Mouse (Mus musculus): ENCODE data around the gene Fubp3.

DNA sequence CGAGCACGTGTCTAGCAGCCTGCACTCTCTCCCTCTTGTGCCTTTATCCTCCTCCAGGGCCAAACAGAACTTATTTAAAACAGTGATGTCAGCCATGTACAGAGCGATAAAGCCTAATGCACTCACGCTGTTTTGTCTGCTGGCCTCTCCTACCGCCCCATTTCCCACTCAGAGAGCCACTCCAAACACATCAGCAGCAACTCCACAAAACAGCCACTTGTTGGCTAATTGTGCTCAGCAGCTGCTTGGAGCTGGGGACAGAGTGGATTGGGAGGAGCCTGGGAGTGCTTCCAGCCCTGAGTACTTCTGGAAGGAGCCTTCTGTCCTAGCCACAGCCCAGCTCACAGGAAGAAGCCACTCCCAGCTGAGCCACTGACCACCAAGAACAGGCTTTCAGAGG lies 35.4 kb upstream of the Fubp3 start:
- TF ChIP-seq CTCF (IDR thresholded peaks at IDR 0.05; ENCODE audit: extremely low read depth, insufficient read depth, insufficient read length, insufficient replicate concordance) = no peak
- TF ChIP-seq POLR2A (IDR thresholded peaks at IDR 0.05; ENCODE audit: low read depth, low read length) = no peak

All from spleen, adult 2 months (tissue).